Mouse (Mus musculus): Measurements from ENCODE around the gene Cth. TPM values are rescaled to one million over a fixed set of nuclear protein-coding genes. Genes with fewer than 3 reads are reported as not detected.

Cth gene
- total RNA-seq, 4 experiments from 2014 or later: 4.3 to 8.3 (median 5.4) TPM

GRCm38 (mm10) chr3:157912155-157912554, 12.7 kb downstream of the Cth start:
- DNase-seq (ENCODE audit: low spot score in 2 of 2): no peak

DNA sequence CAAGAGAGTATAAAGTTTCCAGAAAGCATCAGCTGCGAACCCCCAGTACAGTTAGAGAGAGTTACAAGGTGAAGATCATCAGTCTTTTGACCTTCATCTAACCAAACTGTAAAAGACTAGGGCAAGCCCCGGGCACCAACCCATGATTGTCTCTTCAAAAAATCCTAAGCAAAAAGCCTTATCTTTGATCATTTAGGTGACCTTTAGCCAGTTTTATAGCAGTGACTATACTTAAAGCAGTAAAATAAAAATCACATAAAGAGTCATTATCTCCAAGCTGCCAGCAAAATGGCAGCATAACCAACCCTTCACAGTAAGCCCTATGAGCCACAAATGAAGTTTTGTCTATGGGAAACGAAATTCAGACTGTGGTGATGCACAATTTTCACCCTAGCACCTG, 14.6 kb downstream of the Cth start:
- DNase-seq (ENCODE audit: low spot score in 2 of 2): no peak

GRCm38 (mm10) chr3:157908166-157908565, 16.7 kb downstream of the Cth start:
- DNase-seq (ENCODE audit: low spot score in 2 of 2): no peak

GRCm38 (mm10) chr3:157901721-157902120, 23.2 kb downstream of the Cth start:
- no peak for DNase-seq (ENCODE audit: low spot score in 2 of 2)

DNA sequence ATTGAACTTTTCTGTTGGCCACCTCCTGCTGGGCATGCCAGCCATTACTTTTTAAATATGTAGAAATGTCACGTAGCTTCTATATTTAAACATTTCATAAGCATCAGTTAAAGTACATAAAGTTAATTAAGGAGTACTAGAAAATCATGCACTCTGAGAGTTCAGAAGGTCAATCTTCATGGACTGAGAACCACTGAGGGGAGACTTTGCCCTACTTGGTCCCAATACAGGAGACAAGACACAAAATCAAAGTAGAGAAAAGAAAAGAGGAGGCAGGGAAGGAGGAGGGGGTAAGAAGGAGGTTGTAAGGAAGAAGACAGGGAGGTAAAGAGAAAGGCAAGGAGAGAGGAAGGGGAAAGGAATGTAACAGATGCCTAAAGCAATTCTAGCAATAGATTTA, 24.9 kb downstream of the Cth start:
- DNase-seq (ENCODE audit: low spot score in 2 of 2): no peak

DNA sequence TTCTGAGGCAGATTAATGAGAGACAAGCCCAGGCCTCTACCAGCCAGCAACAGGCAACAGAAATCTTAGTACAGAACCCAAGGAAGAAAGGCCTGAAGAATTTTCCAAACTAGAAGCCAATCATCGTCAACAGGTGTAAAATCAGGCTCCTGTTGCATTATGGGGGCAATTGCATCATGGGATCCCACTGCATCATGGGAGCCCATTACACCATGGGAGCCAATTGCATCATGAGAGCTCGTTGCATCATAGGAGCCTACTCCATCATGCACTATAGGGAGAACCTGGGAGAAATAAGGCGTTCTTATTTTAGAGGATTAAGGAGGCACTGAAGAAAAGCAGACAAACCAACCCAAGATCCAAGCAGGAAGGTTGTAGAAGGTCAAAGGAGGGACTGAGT, 27.2 kb downstream of the Cth start:
- DNase-seq (ENCODE audit: low spot score in 2 of 2): no peak

- DNase-seq (ENCODE audit: low spot score in 2 of 2): no peak
These were observed 33.1 kb downstream of the Cth start for GRCm38 (mm10) chr3:157891819-157892218.

DNA sequence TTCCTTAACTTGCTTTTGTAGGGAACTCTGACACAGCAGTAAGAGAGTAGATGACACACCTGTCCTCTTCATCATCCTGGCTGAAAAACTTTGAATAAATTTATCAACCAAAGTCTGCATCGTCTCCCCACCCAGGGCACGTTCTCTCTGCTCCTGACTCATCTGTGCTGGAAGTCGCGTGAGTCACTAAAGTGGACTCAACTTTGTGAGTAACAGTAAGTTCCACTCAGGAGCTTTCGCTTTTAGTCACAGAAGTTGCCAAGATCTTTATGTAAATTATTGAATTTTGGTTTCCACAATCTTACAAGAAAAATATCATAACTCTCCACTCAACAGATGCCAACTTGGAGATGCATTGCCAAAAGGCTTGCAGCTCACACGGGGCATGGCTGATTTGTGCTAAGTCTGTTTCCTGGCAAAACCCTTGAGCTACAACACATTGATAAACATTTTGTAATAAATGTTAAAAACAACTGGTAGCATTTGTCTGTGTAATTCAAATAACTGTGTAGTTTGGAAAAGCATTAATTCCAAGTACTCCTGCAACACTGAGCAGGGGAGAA, 40.7 kb downstream of the Cth start:
- DNase-seq (ENCODE audit: low spot score in 2 of 2): peak; percentile 17 to 41

- no peak for DNase-seq (ENCODE audit: low spot score in 2 of 2)
These were observed 41.8 kb downstream of the Cth start for GRCm38 (mm10) chr3:157883085-157883484.

- DNase-seq (ENCODE audit: low spot score in 2 of 2): no peak
These were observed 42.9 kb downstream of the Cth start for GRCm38 (mm10) chr3:157881992-157882391.

DNA sequence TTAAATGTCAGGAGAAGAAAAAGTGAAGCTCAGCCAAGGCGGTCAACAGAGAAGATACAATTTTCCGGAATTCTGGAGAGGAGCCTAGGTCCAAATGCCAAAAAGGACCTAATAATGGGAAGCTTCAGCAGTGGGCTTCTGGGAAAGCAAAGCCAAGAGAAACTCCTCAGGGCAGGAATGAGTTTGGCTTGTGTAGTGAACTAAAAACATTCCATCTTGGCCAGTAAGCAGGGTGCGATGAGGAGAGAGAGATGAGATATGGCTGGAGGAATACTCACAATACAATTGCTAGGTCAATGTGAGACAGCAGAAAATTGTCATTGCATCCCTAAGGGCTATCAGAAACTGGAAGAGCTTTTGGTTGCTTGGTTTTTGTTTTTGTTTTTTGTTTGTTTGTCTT, 43.9 kb downstream of the Cth start:
- DNase-seq (ENCODE audit: low spot score in 2 of 2): no peak

GRCm38 (mm10) chr3:157877847-157878246, 47.0 kb downstream of the Cth start:
- no peak for DNase-seq (ENCODE audit: low spot score in 2 of 2)

DNA sequence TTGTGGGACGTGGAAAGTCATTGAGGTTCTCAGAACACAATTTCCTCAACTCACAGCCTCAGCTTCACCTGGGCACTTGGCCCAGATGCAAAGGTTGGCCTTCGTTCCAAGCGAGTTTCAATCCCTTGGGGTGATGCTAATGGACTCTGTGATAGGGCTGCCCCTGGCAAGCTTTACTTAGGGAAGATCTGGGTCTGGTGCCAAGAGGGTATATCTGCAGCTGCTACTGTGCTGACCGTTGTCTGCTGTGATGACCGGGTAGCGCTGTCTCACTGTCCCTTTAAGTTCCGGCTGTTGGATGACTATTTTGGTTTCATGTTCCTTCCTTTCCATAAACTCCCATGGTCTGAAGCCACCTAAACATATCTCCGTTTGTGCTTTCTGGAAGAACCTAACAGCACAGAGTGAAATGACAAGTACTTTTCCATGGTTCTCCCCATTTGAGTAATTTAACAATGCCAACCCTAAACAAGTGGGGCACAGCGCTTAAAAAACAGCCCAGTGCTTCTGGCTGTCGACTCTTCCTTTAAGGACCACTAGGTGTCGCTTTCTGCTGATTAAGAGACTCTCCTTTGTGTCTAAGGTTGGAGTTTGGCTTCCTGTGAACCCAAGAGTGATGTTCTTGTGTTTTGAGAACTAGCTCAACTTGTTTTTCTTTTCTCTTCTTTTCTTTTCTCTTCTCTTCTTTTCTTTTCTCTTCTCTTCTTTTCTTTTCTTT, 48.3 kb downstream of the Cth start:
- peak; percentile 14 to 48 for DNase-seq (ENCODE audit: low spot score in 2 of 2)

DNA sequence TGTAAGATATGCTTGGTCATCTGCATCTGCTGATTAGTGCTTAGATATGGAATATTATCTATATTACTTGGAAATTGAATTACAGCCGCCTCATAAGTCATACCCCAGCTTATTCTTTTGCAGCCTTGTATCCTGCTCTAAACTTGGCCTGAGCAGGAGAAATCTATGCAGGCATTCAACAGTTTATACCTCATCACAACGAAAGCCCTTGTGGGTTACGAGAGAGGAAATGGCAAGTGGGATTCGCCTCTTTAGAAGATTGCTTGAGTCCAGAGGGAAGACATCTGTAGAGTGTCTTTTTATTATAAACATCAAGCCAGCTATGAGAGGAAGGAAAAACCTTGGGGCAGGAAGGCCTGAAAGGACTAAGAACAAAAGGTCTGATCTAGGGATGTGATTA, 52.0 kb downstream of the Cth start:
- no peak for DNase-seq (ENCODE audit: low spot score in 2 of 2)

DNA sequence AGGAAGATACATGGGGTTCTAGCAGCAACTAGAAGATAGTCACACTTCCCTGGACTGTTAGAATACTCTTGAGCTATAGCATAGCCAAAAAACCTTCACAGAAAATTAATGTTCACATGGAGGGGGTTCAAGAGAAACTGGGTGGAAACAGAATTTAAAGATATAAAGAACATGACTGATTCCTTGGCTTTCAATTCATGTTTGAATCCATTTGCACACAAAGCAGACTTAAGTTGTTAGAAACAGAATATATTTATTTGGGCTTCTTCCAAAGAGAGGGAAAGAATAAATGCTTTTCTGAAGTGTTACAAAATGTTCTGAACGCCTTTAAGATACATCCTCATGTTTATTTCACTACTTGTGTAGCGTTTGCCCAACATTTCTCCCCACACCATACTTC, 57.0 kb downstream of the Cth start:
- DNase-seq (ENCODE audit: low spot score in 2 of 2): no peak

GRCm38 (mm10) chr3:157866251-157866650, 58.6 kb downstream of the Cth start:
- no peak for DNase-seq (ENCODE audit: low spot score in 2 of 2)

DNA sequence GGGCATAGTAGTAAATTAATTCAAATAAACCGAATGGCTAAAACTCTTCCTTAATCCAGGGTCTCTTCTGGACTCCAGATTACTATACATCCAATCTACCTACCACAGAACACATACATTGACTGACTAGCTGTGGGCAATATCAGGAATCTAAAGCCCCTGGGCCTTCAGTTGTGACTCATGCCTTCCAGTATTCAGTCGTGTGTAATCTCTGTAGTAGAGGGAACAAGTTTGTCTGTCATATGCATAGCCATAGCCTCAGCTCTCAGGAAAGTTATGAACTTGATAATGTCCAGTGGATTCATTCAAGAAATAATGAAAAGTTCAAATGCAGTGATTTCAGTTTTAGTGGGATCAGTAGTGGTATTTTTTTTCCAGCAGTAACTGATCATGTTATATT, 59.0 kb downstream of the Cth start:
- DNase-seq (ENCODE audit: low spot score in 2 of 2): no peak

- DNase-seq (ENCODE audit: low spot score in 2 of 2): no peak
These were observed 59.4 kb downstream of the Cth start for GRCm38 (mm10) chr3:157865431-157865830.

GRCm38 (mm10) chr3:157852806-157853205, 72.1 kb downstream of the Cth start:
- DNase-seq (ENCODE audit: low spot score in 2 of 2): no peak

DNA sequence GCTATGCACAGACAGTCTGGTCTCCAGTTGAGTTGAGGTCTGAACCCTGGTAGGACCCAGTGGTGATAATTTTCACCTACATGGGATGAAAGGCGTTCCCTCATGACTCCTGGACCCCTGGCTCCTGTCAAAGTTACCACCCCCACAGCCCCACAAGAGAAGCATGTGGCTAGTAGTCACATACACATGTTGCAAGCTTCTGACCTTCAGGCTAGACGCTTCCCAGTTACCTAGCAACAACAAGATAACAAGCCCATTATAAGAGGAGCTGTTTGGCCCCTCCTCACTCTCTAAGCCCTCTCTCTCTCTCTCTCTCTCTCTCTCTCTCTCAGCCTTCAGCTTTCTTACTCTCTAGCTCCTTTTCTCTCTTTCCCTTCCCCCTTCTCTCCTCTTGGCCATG, 76.4 kb downstream of the Cth start:
- no peak for DNase-seq (ENCODE audit: low spot score in 2 of 2)

GRCm38 (mm10) chr3:157847338-157848284, 77.3 kb downstream of the Cth start:
- peak in 1 of 2 experiments; percentile 2 for DNase-seq (ENCODE audit: low spot score in 2 of 2)
